Mouse (Mus musculus): ENCODE measurements around the gene Slc6a17. TPM values are rescaled to one million over a fixed set of nuclear protein-coding genes. Genes with fewer than 3 reads are reported as not detected.
A peak's percentile ranks its signal among the peaks of the same experiment; 100 is the strongest.

Gene Slc6a17
- polyA plus RNA-seq, 1 experiment from 2014 or later: 2.1 TPM

GRCm38 (mm10) chr3:107459773-107460431 lies 57.9 kb downstream of the Slc6a17 start:
- Histone ChIP-seq H3K4me1 (ENCODE audit: control insufficient read depth, insufficient read depth, low read length) (peaks cover 21% of the 10 kb centered on the region), H3K9me3 (replicated peaks; ENCODE audit: control insufficient read depth, low read length) (no peaks in the 10 kb centered on the region), H3K27ac (ENCODE audit: low read length) (no peak overlapping the region), H3K9ac (ENCODE audit: low read length) (peak overlapping the region; percentile 23; the same call in 1 of the 2 replicates), H3K36me3 (ENCODE audit: control insufficient read depth, insufficient read depth, low read length) (no peaks in the 10 kb centered on the region), H3K27me3 (ENCODE audit: control insufficient read depth, insufficient read depth, low read length) (peaks cover 73% of the 10 kb centered on the region), H3K4me3 (replicated peaks; ENCODE audit: low read length) (peak overlapping the region; percentile 52), H3K4me2 (ENCODE audit: low read depth, low read length) (peak overlapping the region; percentile 83)
- WGBS: under 1% methylated on average over 68 of the region's 69 CpGs
- ATAC-seq (ENCODE audit: insufficient read depth, low FRiP score): peak; percentile 26; the same call in 1 of the 2 replicates

- under 1% methylated on average over 68 of the region's 68 CpGs for WGBS
Measured at GRCm38 (mm10) chr3:107459196-107459772, 58.5 kb downstream of the Slc6a17 start, which contains the start of gene Kcnc4. Kcnc4 (minus strand) TSS chr3:107459552.

GRCm38 (mm10) chr3:107458528-107459195 lies 59.2 kb downstream of the Slc6a17 start:
- H3K4me1 ChIP-seq (ENCODE audit: control insufficient read depth, insufficient read depth, low read length): peaks cover 21% of the 10 kb centered on the region
- WGBS: under 1% methylated on average over 51 of the region's 51 CpGs
- H3K9me3 ChIP-seq (replicated peaks; ENCODE audit: control insufficient read depth, low read length): no peaks in the 10 kb centered on the region
- H3K36me3 ChIP-seq (ENCODE audit: control insufficient read depth, insufficient read depth, low read length): no peaks in the 10 kb centered on the region
- H3K9ac ChIP-seq (ENCODE audit: low read length): peak overlapping the region; percentile 36; the same call in 1 of the 2 replicates
- no peak overlapping the region for H3K27ac ChIP-seq (ENCODE audit: low read length)
- H3K27me3 ChIP-seq (ENCODE audit: control insufficient read depth, insufficient read depth, low read length): peaks cover 78% of the 10 kb centered on the region
- H3K4me3 ChIP-seq (replicated peaks; ENCODE audit: low read length): peak overlapping the region; percentile 52
- no peak for ATAC-seq (ENCODE audit: insufficient read depth, low FRiP score)
- H3K4me2 ChIP-seq (ENCODE audit: low read depth, low read length): peak overlapping the region; percentile 83

More at GRCm38 (mm10) chr3:107459196-107459772, 58.5 kb downstream of the Slc6a17 start, which contains the start of gene Kcnc4:
- ATAC-seq (ENCODE audit: insufficient read depth, low FRiP score): peak; percentile 31; the same call in 1 of the 2 replicates
- Histone ChIP-seq H3K4me3 (replicated peaks; ENCODE audit: low read length) (peak within 1 kb of the TSS; percentile 52), H3K4me2 (ENCODE audit: low read depth, low read length) (peak within 1 kb of the TSS; percentile 83), H3K9ac (ENCODE audit: low read length) (peak within 1 kb of the TSS; percentile 36; the same call in 1 of the 2 replicates), H3K27ac (ENCODE audit: low read length) (no peak within 1 kb of the TSS), H3K9me3 (replicated peaks; ENCODE audit: control insufficient read depth, low read length) (no peaks in the 10 kb centered on the region), H3K36me3 (ENCODE audit: control insufficient read depth, insufficient read depth, low read length) (no peaks in the 10 kb centered on the region), H3K27me3 (ENCODE audit: control insufficient read depth, insufficient read depth, low read length) (peaks cover 77% of the 10 kb centered on the region), H3K4me1 (ENCODE audit: control insufficient read depth, insufficient read depth, low read length) (peaks cover 21% of the 10 kb centered on the region)

- Histone ChIP-seq H3K4me2 (ENCODE audit: low read depth, low read length) (peak overlapping the region; percentile 83), H3K9ac (ENCODE audit: low read length) (peak overlapping the region; percentile 36; the same call in 1 of the 2 replicates), H3K27ac (ENCODE audit: low read length) (no peak overlapping the region), H3K36me3 (ENCODE audit: control insufficient read depth, insufficient read depth, low read length) (no peaks in the 10 kb centered on the region), H3K27me3 (ENCODE audit: control insufficient read depth, insufficient read depth, low read length) (peaks cover 78% of the 10 kb centered on the region), H3K9me3 (replicated peaks; ENCODE audit: control insufficient read depth, low read length) (no peaks in the 10 kb centered on the region), H3K4me3 (replicated peaks; ENCODE audit: low read length) (peak overlapping the region; percentile 52), H3K4me1 (ENCODE audit: control insufficient read depth, insufficient read depth, low read length) (peaks cover 21% of the 10 kb centered on the region)
- 4% methylated on average over 23 of the region's 23 CpGs for WGBS
- no peak for ATAC-seq (ENCODE audit: insufficient read depth, low FRiP score)
Measured at GRCm38 (mm10) chr3:107458104-107458503, 59.7 kb downstream of the Slc6a17 start.

- Histone ChIP-seq H3K27ac (ENCODE audit: low read length) (no peak overlapping the region), H3K4me2 (ENCODE audit: low read depth, low read length) (no peak overlapping the region), H3K9ac (ENCODE audit: low read length) (no peak overlapping the region), H3K27me3 (ENCODE audit: control insufficient read depth, insufficient read depth, low read length) (peaks cover 51% of the 10 kb centered on the region), H3K4me3 (replicated peaks; ENCODE audit: low read length) (no peak overlapping the region), H3K4me1 (ENCODE audit: control insufficient read depth, insufficient read depth, low read length) (peaks cover 10% of the 10 kb centered on the region), H3K9me3 (replicated peaks; ENCODE audit: control insufficient read depth, low read length) (no peaks in the 10 kb centered on the region), H3K36me3 (ENCODE audit: control insufficient read depth, insufficient read depth, low read length) (no peaks in the 10 kb centered on the region)
- no peak for ATAC-seq (ENCODE audit: insufficient read depth, low FRiP score)
- WGBS: 66% methylated on average over 4 of the region's 4 CpGs
Measured at GRCm38 (mm10) chr3:107454280-107454679, 63.5 kb downstream of the Slc6a17 start.

- ATAC-seq (ENCODE audit: insufficient read depth, low FRiP score): peak; percentile 62; the same call in 1 of the 2 replicates
- H3K4me3 ChIP-seq (replicated peaks; ENCODE audit: low read length): no peak overlapping the region
- 56% methylated on average over 3 of the region's 3 CpGs for WGBS
- H3K4me1 ChIP-seq (ENCODE audit: control insufficient read depth, insufficient read depth, low read length): no peaks in the 10 kb centered on the region
- no peaks in the 10 kb centered on the region for H3K27me3 ChIP-seq (ENCODE audit: control insufficient read depth, insufficient read depth, low read length)
- no peaks in the 10 kb centered on the region for H3K36me3 ChIP-seq (ENCODE audit: control insufficient read depth, insufficient read depth, low read length)
- no peak overlapping the region for H3K4me2 ChIP-seq (ENCODE audit: low read depth, low read length)
- H3K9me3 ChIP-seq (replicated peaks; ENCODE audit: control insufficient read depth, low read length): no peaks in the 10 kb centered on the region
- H3K9ac ChIP-seq (ENCODE audit: low read length): no peak overlapping the region
- no peak overlapping the region for H3K27ac ChIP-seq (ENCODE audit: low read length)
Measured at GRCm38 (mm10) chr3:107446822-107447221, 71.0 kb downstream of the Slc6a17 start.

GRCm38 (mm10) chr3:107443866-107444265 lies 74.0 kb downstream of the Slc6a17 start:
- ATAC-seq (ENCODE audit: insufficient read depth, low FRiP score): no peak
- 76% methylated on average over 5 of the region's 5 CpGs for WGBS
- Histone ChIP-seq H3K27ac (ENCODE audit: low read length) (no peak overlapping the region), H3K9ac (ENCODE audit: low read length) (no peak overlapping the region), H3K36me3 (ENCODE audit: control insufficient read depth, insufficient read depth, low read length) (no peaks in the 10 kb centered on the region), H3K27me3 (ENCODE audit: control insufficient read depth, insufficient read depth, low read length) (no peaks in the 10 kb centered on the region), H3K4me2 (ENCODE audit: low read depth, low read length) (no peak overlapping the region), H3K9me3 (replicated peaks; ENCODE audit: control insufficient read depth, low read length) (no peaks in the 10 kb centered on the region), H3K4me3 (replicated peaks; ENCODE audit: low read length) (no peak overlapping the region), H3K4me1 (ENCODE audit: control insufficient read depth, insufficient read depth, low read length) (no peaks in the 10 kb centered on the region)

GRCm38 (mm10) chr3:107442191-107442590 lies 75.6 kb downstream of the Slc6a17 start:
- Histone ChIP-seq H3K9me3 (replicated peaks; ENCODE audit: control insufficient read depth, low read length) (no peaks in the 10 kb centered on the region), H3K9ac (ENCODE audit: low read length) (no peak overlapping the region), H3K4me3 (replicated peaks; ENCODE audit: low read length) (no peak overlapping the region), H3K27ac (ENCODE audit: low read length) (no peak overlapping the region), H3K4me2 (ENCODE audit: low read depth, low read length) (no peak overlapping the region), H3K4me1 (ENCODE audit: control insufficient read depth, insufficient read depth, low read length) (no peaks in the 10 kb centered on the region), H3K36me3 (ENCODE audit: control insufficient read depth, insufficient read depth, low read length) (no peaks in the 10 kb centered on the region), H3K27me3 (ENCODE audit: control insufficient read depth, insufficient read depth, low read length) (no peaks in the 10 kb centered on the region)
- ATAC-seq (ENCODE audit: insufficient read depth, low FRiP score): peak; percentile 24; the same call in 1 of the 2 replicates
- WGBS: 78% methylated on average over 11 of the region's 11 CpGs

- WGBS: 71% methylated on average over 8 of the region's 8 CpGs
- ATAC-seq (ENCODE audit: insufficient read depth, low FRiP score): no peak
- no peaks in the 10 kb centered on the region for H3K4me1 ChIP-seq (ENCODE audit: control insufficient read depth, insufficient read depth, low read length)
Measured at GRCm38 (mm10) chr3:107441306-107441705, 76.5 kb downstream of the Slc6a17 start.

More at GRCm38 (mm10) chr3:107441306-107441705, 76.5 kb downstream of the Slc6a17 start:
- Histone ChIP-seq H3K9ac (ENCODE audit: low read length) (no peak overlapping the region), H3K4me2 (ENCODE audit: low read depth, low read length) (no peak overlapping the region), H3K4me3 (replicated peaks; ENCODE audit: low read length) (no peak overlapping the region), H3K36me3 (ENCODE audit: control insufficient read depth, insufficient read depth, low read length) (no peaks in the 10 kb centered on the region), H3K27ac (ENCODE audit: low read length) (no peak overlapping the region), H3K9me3 (replicated peaks; ENCODE audit: control insufficient read depth, low read length) (no peaks in the 10 kb centered on the region), H3K27me3 (ENCODE audit: control insufficient read depth, insufficient read depth, low read length) (no peaks in the 10 kb centered on the region)
